21 mouse cellular contexts compared by ENCODE assay signal in genomic region chr6:21797087-21797486, GRCm38 (mm10). TPM values are rescaled to one million over a fixed set of nuclear protein-coding genes. Genes with fewer than 3 reads are reported as not detected.
A peak's percentile ranks its signal among the peaks of the same experiment; 100 is the strongest.
DNase-seq lines count a peak whose midpoint lies in the region; ATAC-seq lines count a peak whose summit lies in the region.
"Had no signal": no experiment of that assay in that cellular context is flagged by ENCODE, and none has a peak within 500 bp of the region (broad histone marks: within the 10 kb centered on the region; RNA-seq: fewer than 3 reads in every experiment).

No protein-coding gene starts in this region.

- 77% methylated on average over 4 of the region's 4 CpGs for WGBS in heart, embryonic 10.5 days
- WGBS in kidney, embryonic 15.5 days, result 86% methylated on average over 4 of the region's 4 CpGs
- WGBS in heart, embryonic 14.5 days, result 56% methylated on average over 4 of the region's 4 CpGs

- H3K4me1 ChIP-seq in heart, embryonic 10.5 days, result no peaks in the 10 kb centered on the region
- H3K4me1 ChIP-seq in kidney, embryonic 15.5 days, result no peaks in the 10 kb centered on the region
- no peaks in the 10 kb centered on the region for H3K4me1 ChIP-seq in heart, embryonic 14.5 days (ENCODE audit: control insufficient read depth in 2 of 2, insufficient read depth in 2 of 2, low read length in 2 of 2)
- H3K4me1 ChIP-seq: forebrain, embryonic 10.5 days; hindbrain, embryonic 15.5 days; intestine, embryonic 15.5 days; neural tube, embryonic 15.5 days had no signal

- no peak overlapping the region for H3K4me2 ChIP-seq in kidney, embryonic 15.5 days
- no peak overlapping the region for H3K4me2 ChIP-seq in heart, embryonic 14.5 days (ENCODE audit: low read length)
- H3K4me2 ChIP-seq: hindbrain, embryonic 15.5 days; intestine, embryonic 15.5 days; neural tube, embryonic 15.5 days had no signal

- intact Hi-C loops in heart, postnatal 10 days (cut with DNase I), result loop anchor here (2.0 to 10.0 kb wide), 5 partner anchors 54 to 290 kb away; partner anchors contain the start of gene Ing3

- peaks cover 22% of the 10 kb centered on the region; the same call in 1 of the 2 replicates for H3K36me3 ChIP-seq in heart, embryonic 10.5 days
- peaks cover 32% of the 10 kb centered on the region; the same call in 1 of the 2 replicates for H3K36me3 ChIP-seq in kidney, embryonic 15.5 days
- H3K36me3 ChIP-seq in heart, embryonic 14.5 days (ENCODE audit: control insufficient read depth, insufficient read depth, low read length), result peaks cover 57% of the 10 kb centered on the region

- H3K9ac ChIP-seq in kidney, embryonic 15.5 days, result no peak overlapping the region
- H3K9ac ChIP-seq in heart, embryonic 14.5 days (ENCODE audit: low read length), result no peak overlapping the region
- H3K9ac ChIP-seq: hindbrain, embryonic 15.5 days; intestine, embryonic 15.5 days; neural tube, embryonic 15.5 days had no signal

- no peaks in the 10 kb centered on the region for H3K27me3 ChIP-seq in heart, embryonic 10.5 days (ENCODE audit: insufficient read depth, poor library complexity, severe bottlenecking)
- no peaks in the 10 kb centered on the region for H3K27me3 ChIP-seq in kidney, embryonic 15.5 days
- no peaks in the 10 kb centered on the region for H3K27me3 ChIP-seq in heart, embryonic 14.5 days (ENCODE audit: control insufficient read depth, insufficient read depth, low read length)
- H3K27me3 ChIP-seq: hindbrain, embryonic 15.5 days; intestine, embryonic 15.5 days; neural tube, embryonic 15.5 days had no signal

- no peak overlapping the region for H3K4me3 ChIP-seq in heart, embryonic 10.5 days
- no peak overlapping the region for H3K4me3 ChIP-seq in kidney, embryonic 15.5 days (replicated peaks)
- no peak overlapping the region for H3K4me3 ChIP-seq in heart, embryonic 14.5 days (ENCODE audit: control insufficient read depth in 1 of 2, insufficient read depth in 1 of 2, low read depth in 1 of 2, low read length in 2 of 2)
- H3K4me3 ChIP-seq: forebrain, embryonic 10.5 days; hindbrain, embryonic 15.5 days; intestine, embryonic 15.5 days; neural tube, embryonic 15.5 days had no signal

- DNase-seq in heart, adult 8-10 months (ENCODE audit: low spot score), result peak; percentile 63
- DNase-seq in heart, embryonic 10.5 days (ENCODE audit: low spot score), result no peak
- peak; percentile 40 for DNase-seq in kidney, postnatal 14 days
- peak; percentile 17 to 24 for DNase-seq in heart, postnatal 10 days
- DNase-seq in frontal cortex, postnatal 14 days (ENCODE audit: low spot score in 2 of 2), result no peak
- no peak for DNase-seq in left cerebral cortex, adult 11 months (ENCODE audit: low spot score)
- DNase-seq: adrenal gland, postnatal 36 days; B cell, adult 2 months; cerebellum, adult 2 months; layer of hippocampus, postnatal 36 days; right cerebral cortex, postnatal 14 days; spleen, adult 18-20 months; thymus, postnatal 25 days had no signal

- H3K27ac ChIP-seq in heart, embryonic 10.5 days, result no peak overlapping the region
- H3K27ac ChIP-seq in kidney, embryonic 15.5 days, result no peak overlapping the region
- peak overlapping the region; percentile 14 to 44; a peak in 2 of 4 replicates for H3K27ac ChIP-seq in heart, embryonic 14.5 days (replicated peaks in 1 of 2; ENCODE audit: control insufficient read depth in 1 of 2, insufficient read depth in 1 of 2, low read depth in 2 of 2, low read length in 2 of 2)
- H3K27ac ChIP-seq: forebrain, embryonic 10.5 days; hindbrain, embryonic 15.5 days; intestine, embryonic 15.5 days; neural tube, embryonic 15.5 days had no signal

- ATAC-seq in kidney, embryonic 15.5 days (replicated peaks; ENCODE audit: low FRiP score), result no peak
- peak; percentile 64 for ATAC-seq in heart, embryonic 14.5 days (ENCODE audit: insufficient number of reproducible peaks, insufficient read depth, low FRiP score, low read depth)
- ATAC-seq: intestine, embryonic 15.5 days; midbrain, embryonic 16.5 days had no signal

- H3K9me3 ChIP-seq in heart, embryonic 10.5 days, result no peaks in the 10 kb centered on the region
- no peaks in the 10 kb centered on the region for H3K9me3 ChIP-seq in kidney, embryonic 15.5 days (replicated peaks)
- no peaks in the 10 kb centered on the region for H3K9me3 ChIP-seq in heart, embryonic 14.5 days (ENCODE audit: control insufficient read depth, low read length)
- H3K9me3 ChIP-seq: forebrain, embryonic 10.5 days; hindbrain, embryonic 15.5 days; intestine, embryonic 15.5 days; neural tube, embryonic 15.5 days had no signal

RNA-seq across cellular contexts. Expression of gene Tspan12, which starts 55.2 kb away (rescaled TPM):
- total RNA-seq in heart, adult 8-10 months (2022), result 10 to 100 TPM; 64.1 to 69.9 (median 68.6) TPM
- 67.3 and 67.5 TPM in 2 replicates for polyA plus RNA-seq in heart, embryonic 10.5 days (2016; fragmentation: Nextera tagmentation; extraction: Ambion mirVana)
- polyA plus RNA-seq in kidney, embryonic 15.5 days (2015; fragmentation: Nextera tagmentation; extraction: Ambion mirVana), result 58.5 and 62.6 TPM in 2 replicates
- polyA plus RNA-seq in heart, embryonic 14.5 days (2014; fragmentation: Nextera tagmentation; extraction: Ambion mirVana), result 78.2 and 84.0 TPM in 2 replicates
- total RNA-seq in heart, postnatal 10 days (2021), result 100 to 1,000 TPM in 1 of 2 experiments, 10 to 100 TPM in 1; 93.8 to 102 TPM
- total RNA-seq: megakaryocyte-erythroid progenitor cell, adult 5-6 weeks had no signal

Comparison
In these comparisons a context has a peak if more than half of its experiments do, and no peak if none do; other contexts are left out.
1. DNase-seq: peak in heart, adult 8-10 months (single experiment), kidney, postnatal 14 days (single experiment) and heart, postnatal 10 days (2 of 2); none in heart, embryonic 10.5 days (single experiment), frontal cortex, postnatal 14 days (0 of 2) and left cerebral cortex, adult 11 months (single experiment).
2. H3K27ac ChIP-seq: peak in heart, embryonic 14.5 days (2 of 2); none in heart, embryonic 10.5 days (single experiment) and kidney, embryonic 15.5 days (single experiment).